Mouse (Mus musculus): ENCODE results near the gene Foxk2.
A peak's percentile ranks its signal among the peaks of the same experiment; 100 is the strongest.

Foxk2 gene

DNA sequence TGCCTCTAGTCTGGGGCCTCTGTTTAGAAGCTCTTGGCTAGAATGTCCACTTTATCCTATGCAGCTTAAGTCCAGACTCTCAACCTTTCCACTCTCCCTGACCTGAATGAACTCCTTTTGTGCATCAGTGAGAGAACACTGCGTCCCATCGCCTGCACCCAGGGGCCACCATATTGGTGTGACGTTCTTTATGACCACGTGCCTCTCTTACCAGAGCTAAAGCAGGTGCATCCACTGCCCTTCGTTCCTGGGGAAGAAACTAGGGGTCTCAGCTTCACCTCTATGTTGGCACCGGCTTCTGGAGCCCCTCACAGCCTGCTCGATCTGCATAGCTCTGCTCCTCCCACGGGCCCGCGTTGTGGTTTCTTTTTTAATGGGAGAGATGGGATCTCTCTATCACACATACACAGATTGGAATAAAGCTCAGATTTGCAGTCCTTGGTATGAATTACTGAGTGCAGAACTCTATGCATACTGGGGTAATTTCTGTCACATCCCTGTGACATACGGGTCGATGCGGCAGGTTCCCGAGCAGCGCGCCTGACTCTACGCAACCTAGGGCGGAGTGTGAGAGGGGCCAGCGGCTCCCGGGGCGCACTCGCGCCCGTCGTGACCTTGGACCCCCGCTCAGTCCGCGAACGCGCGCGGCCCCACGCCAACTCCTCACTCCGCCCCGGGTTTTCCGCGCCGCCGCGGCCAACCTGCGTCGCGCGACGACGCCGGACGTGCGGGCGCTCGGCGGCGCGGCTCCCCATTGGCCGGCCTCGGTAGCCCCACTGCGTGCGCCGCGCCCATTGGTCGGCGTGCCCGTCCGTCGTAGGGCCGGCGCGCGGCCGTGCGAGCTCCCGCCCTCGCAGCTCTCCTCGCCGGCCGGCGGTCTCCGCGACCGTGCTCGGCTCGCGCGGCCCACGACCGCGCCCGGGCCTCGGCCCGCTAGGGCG lies at the start of gene Foxk2:
Foxk2 (plus strand) TSS at position 831 of the 941 bp plus-strand sequence.
- peak; percentile 83 for DNase-seq (ENCODE audit: low read depth, low spot score)

DNA sequence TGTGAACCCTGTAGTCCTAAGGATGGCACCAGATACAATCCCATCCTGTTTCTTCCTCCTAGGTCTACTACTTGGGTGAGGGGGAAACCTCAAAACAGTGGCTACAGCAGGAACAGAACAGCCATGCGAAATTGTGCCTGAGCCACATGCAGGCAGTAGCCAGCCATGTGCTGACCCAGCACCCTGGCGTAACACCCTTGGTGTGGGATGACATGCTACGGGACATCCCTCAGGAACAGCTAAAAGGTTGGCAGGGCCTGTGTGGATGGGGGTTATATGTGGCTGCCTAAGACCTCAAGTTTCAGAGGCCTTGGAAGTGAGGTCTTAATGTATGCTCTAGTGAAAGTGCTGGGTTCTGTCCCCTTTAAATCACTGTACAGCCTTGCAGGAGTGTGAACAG lies 43.0 kb upstream of the Foxk2 start:
- no peak for DNase-seq (ENCODE audit: low read depth, low spot score)

DNA sequence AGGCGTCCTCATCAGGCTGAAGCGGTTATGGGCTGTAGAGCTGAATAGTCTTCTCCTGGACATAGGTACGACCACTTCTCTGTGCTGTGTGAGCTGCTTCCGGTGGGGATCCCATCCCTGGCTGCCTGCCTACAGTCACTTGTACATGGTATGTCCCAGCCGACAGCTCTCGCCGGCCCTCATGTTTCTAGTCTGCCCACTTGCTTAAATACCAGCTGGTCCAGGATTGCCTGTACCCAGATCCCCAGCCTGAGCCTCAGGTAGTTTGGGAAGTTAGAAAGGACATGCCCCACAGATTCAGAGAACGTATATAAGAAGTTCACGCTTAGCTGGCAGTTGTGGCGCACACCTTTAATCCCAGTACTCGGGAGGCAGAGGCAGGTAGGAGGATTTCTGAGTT lies 40.0 kb upstream of the Foxk2 start:
- DNase-seq (ENCODE audit: low read depth, low spot score): no peak

DNA sequence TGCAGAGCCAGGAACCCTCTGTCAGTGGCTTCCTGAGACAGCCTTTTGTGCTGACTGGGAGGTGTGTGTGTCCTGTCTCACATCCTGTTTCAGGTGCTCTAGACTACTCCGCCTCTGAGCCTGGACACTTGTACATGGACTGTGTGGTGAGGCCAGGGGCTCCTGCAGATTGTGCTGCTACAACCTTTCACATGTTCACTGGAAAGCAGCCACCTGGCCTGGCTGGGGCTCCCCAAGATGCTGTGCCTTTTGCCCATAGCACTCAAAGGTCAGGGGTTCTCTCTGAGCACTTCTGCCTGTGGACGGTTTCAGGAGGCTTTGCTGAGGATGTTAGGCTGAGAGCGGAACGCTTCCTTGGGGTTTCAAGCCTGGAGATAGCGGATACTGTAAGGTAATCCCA lies 39.0 kb upstream of the Foxk2 start:
- no peak for DNase-seq (ENCODE audit: low read depth, low spot score)

DNA sequence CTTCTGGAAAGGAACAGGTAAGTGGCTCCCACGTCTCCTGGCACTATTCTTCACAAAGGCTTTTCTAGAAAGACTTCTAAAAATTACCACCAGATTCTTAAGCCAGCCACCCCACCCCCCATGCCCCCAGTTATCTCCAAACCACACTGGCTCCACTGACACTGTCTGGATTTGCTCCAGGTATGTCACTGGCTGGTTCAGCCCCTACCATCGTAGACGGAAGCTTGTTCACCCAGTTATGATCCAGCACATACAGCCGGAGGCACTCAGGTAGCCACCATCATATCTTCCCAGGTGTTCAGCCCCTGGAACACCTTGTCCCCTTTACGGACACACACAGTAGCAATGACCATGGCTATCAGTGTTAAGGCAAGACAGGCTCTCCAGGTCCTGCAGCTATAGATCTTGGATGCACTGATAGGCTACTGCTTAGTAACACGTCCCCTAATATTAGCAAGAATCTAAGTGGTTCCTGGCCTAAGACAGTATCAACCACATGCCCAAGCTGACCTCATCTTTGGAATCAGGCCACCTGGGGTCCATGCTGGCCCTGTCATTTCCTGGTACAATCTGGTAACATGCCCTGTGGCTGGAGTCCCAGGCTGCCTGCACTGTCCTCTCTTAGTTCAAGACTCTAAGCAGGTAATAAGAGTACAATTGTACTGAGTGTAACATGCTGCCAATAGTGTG lies 38.3 kb upstream of the Foxk2 start:
- DNase-seq (ENCODE audit: low read depth, low spot score): no peak

DNA sequence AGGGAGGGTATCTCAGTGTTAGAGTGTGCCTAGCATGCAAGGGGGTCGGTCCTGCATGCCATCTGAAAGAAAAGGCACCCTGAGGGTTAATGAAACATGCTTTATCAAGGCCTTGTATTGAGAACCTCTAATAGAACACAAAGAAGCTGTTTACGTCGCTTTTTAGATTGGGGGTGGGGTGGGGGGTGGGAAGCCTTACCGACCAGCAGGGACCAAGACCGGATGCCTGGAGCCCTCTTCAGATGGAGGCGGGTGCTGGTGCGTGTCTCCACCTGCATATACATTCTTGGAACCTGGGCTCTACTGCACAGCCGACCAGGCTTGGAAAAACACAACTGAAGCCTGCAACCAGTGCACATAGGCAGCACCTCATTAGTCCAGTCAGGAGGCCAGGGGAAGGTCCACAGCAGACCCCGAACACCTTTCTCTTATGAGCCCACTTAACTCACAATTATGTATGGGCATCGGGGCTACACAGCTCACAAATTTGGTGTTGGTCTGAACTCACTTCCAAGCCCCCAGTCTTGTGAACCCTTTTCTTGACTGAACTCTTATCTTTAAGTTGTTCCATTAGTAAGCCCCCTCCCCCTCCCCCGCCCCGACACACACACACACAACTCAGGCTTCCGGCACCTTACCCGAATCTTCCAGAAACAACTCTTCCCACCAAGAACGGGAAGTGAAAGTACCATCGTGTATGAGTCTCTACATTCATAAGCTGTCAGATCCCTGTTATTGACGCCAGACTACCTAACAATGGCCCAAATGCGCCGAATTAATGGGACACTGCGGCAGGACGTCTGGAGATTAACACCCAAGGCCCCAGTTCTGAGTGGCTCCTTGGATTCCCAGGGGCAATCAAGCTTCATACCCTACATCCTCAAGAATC lies 31.4 kb upstream of the Foxk2 start:
- DNase-seq (ENCODE audit: low read depth, low spot score): no peak

DNA sequence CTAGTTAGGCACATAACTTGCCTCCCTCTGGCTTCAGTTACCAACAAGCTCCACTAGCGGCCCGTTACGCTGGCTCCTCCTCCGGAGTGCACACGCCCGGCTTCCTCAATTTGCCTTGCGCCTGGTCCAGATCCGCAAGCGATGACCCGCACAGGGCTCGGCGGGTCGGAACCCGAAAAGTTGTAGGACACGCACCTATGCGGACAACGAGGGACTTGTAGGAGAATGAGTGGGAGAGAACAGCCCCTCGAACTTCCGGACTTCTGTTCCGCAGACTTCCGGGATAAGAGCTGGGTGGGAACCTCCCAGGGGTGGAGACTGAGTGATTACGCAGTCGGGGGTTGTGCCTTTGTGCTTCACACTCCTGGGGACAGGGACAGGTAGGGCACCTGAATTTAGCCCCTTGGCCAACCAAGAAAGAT lies 30.8 kb upstream of the Foxk2 start, which contains the start of gene Cybc1:
Cybc1 (minus strand) TSS at position 305 of the 422 bp plus-strand sequence.
- DNase-seq (ENCODE audit: low read depth, low spot score): peak; percentile 60

DNA sequence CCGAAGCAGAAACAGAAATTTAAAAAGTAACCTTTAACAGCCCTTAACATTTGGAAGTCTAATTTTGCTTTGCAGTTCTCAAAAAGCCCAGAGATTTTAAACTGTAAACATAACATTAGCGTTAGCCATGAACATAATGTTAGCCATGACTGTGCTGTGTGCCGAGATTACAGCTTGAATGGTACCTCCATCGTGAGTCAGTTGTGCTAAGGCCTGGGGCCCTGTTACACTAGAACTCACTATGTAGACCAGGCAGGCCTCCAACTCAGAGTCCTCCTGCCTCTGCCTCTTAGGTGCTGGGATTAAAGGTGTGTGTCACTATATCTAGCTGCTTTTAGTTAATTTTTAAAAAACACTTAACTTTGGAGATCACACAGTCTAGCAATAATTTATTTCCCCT lies 28.6 kb upstream of the Foxk2 start:
- no peak for DNase-seq (ENCODE audit: low read depth, low spot score)

DNA sequence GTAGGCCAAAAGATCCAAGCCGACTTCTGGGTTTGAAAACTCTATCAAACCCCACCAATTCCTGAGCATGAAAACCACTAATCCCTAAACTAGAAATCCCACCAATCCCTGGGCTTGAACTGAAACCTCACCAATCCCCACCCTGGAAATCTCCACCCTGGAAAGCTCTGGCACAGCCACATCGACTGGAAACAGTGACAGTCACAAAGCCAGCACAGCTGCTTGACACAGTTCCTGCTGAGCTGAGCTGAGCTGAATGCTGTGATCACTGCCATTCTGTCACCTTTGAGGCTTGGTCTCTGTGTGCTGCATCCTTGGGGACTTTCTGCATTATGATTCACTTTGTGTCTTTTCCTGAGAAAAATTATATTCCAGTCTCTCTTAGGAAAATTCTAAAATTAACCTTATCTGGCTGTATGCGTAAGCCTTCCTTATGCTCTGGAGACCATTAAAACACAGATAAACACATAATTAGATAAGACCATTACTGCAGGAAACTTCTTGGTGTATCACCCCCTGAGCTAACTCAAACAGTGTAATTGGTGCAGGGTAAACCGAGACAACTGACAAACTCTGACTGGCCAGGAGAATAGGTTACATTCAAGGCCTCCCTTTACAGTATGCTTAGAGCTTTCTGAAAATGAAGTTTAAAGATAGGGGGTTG lies 28.0 kb upstream of the Foxk2 start:
- no peak for DNase-seq (ENCODE audit: low read depth, low spot score)

DNA sequence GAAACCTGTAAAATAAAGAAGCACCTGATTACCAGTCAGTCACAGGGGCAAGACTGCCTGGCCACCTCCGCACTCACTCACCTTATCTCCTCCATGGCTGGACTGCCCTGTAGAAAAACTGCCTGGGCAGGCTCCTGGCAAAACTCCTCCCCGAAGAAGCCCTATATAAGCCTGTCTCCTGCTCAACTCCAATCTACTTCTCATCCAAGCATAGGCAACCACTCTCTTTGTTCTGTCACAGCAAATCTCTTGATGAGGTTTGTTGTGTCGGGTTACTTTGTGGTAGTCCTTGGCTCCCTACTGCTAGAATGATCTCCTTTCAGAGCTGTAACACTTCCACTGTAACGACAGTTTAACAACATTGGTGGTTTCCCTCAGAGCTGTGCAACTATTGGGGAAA lies 27.1 kb upstream of the Foxk2 start:
- DNase-seq (ENCODE audit: low read depth, low spot score): no peak

DNA sequence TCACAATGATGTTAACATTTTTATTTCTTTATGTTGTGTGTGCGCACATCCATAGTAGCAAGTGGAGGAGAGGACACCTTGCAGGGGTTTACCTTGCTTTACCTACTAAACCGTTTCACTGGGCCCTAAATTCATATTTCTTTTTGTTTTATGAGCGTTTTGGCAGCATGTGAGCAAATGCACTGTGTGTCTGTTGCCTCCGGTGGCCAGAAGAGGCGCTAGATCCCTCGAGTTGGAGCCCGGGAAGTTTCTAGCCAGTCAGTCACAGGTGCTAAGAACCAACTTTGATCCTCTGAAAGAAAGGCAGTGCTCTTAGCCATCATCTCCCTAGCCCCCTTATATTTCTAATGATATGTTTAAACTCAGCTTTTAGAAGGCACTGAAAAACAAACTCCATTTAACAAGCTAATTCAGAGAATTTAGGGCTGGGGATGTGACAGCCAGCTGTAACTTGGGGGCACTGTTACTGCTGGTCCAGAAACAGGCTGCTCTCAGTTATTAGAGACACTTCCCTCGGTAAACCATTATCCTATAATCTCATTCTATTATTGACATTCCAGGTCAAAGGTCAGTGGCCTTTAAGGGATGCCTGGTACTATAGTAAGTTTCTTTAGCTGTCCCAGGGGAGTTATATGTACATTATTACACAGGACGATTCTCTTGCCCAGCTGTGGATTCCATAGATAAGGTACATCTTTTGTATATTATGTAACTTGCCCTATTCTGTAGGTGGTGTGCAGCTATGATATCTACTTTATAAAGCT lies 24.1 kb upstream of the Foxk2 start:
- DNase-seq (ENCODE audit: low read depth, low spot score): no peak

DNA sequence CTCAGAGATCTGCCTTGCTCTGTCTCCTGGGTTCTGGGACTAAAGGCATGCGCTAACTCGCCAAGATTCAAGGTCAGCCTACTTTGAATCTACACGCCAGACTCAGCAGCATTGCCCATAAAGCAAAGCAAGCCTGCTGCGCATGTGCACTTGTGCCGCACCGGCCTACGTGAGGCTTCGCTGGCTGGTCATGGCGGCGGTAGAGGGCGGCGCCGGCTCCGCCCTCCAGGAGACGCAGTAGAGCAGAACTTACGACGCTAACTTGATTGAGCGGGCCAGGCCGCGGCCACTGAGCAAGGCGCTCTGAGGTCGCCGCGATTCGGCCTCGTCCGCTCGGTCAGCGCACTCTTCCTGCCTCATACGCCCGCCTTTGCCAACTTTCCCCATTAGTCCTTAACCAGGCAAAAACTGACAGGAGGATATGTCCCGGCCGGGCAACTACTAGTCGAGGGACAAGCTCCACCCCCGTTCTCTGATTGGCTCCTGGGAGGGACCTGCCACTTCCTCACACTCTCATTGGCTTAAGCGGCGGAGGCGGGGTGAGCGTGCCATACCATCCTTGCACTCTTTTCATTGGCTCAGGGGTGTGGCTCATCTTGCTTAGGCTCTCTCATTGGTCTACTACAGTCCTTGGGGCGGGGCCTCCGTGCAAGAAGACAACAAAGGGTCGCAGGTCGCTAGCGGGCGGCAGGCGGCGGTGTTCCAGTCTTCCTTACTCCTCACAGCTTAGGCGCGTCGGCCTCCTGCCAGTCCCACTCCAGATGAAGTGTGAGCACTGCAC lies 23.0 kb upstream of the Foxk2 start, which contains the start of gene Narf:
Narf (plus strand) TSS at position 690 of the 781 bp plus-strand sequence.
- DNase-seq (ENCODE audit: low read depth, low spot score): peak; percentile 98

DNA sequence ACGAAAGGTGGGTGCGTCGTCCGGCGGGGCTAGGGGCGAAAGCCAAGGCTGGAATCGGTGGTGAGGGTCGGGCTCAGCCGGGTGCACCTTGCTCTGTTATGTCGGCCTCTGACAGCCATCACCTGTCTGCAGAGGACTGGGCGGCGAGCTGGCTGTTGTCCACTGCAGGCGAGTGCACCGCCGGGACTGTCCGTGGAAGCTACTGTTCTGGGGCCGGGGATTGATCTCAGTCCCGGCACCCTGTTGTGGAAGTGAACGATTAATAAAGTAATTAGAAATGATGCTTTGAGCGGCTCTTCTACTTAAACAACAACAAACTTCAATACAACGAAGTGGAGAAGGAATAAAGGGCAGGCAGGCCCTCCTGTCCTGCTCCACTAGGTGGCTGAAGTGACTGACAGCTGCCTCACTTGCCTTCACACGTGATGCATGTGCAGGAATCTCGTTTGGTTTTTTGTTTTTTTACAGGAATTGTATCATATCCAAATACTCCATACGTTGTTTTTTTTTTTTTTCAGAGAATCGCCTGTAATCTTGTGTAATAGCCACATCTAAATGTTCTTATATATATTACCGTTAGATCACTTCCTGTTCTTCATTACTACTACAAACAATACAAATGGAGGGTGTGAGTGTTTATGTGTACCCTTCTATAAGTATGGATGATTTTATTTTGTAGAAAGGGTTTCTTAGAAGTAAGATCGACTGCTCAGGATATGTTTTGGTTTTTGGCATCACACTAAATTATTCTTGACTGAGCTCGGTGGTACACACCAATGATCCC lies 22.3 kb upstream of the Foxk2 start:
- no peak for DNase-seq (ENCODE audit: low read depth, low spot score)

DNA sequence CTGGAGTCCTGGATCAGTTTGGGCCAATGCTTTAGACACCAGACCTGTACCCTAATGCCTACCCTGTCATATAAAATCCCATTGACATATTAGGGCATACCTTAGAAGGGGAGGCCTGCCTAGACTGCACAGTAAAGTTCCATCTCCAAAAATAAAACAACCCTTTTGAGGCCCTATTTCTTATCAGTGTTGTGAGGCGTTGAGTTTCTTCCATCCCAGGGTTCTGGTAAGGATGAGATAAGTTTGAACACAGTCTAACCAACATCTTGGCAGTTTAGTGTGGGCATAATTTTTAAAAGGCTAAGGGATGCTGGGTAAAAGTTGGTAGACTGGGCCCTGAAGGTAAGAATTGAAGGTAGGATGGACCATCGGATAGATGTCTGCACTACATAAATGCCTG lies 20.1 kb upstream of the Foxk2 start:
- DNase-seq (ENCODE audit: low read depth, low spot score): no peak

DNA sequence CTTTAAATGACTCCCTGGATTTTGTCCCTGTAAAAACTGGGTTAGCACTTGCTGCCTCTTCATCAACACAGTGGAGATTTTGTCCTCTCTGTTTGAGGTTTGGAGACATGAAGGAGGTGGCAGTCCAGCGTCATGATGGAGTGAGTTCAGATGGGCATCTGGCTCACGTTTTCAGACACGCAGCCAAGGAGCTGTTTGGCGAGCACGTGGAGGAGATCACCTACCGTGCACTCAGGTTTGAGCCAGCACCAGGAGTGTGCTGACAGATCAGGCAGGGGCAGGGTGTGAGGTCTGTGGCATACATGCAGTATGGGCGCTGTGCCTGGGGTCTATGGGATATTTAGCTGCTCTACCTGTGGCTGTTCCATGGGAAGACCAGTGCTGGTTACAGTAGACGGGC lies 9.6 kb upstream of the Foxk2 start:
- DNase-seq (ENCODE audit: low read depth, low spot score): no peak

DNA sequence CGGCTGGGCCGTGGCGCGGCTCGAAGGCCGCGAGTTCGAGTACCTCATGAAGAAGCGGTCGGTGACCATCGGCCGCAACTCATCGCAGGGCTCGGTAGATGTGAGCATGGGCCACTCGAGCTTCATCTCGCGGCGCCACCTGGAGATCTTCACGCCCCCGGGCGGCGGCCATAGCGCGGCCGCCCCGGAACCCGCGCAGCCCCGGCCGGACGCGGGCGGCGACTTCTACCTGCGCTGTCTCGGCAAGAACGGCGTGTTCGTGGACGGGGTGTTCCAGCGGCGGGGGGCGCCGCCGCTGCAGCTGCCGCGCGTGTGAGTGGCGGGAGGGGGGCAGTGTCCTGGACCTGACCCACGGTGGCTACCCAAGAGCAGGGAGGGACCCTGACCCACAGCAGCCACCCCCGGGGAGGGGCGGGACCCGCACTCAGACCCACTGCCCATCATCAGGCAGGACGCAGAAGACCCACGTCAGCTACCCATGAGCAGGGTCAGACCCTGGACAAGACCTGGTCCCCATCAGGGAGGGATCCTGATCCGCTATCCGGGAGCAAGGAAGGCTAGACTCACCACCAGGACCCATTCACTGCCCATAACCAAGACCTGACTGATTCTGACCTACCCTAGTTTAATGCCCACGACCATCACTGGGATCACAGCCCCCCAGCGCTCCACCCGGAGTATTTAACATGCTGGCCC lies 569 bp downstream of the Foxk2 start:
- DNase-seq (ENCODE audit: low read depth, low spot score): no peak

DNA sequence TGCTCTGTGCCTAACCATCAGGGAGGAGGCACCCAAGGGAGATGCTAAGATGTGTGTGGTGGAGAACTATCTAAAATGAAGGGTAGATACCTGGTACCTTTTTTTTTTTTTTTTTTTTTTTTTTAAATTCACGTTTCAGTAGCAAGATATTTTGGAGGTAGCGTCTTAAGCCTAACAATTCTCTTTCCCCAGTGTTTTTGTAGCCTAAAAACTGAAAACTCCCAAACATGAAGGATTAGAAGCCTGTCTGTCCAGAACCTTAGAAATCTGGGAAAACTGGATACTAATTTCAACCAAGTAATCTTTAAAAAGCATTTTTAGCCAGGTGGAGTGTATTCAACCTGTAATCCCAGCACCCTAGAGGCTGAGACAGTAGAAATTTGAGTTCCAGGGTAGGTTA lies 1.3 kb downstream of the Foxk2 start:
- no peak for DNase-seq (ENCODE audit: low read depth, low spot score)

DNA sequence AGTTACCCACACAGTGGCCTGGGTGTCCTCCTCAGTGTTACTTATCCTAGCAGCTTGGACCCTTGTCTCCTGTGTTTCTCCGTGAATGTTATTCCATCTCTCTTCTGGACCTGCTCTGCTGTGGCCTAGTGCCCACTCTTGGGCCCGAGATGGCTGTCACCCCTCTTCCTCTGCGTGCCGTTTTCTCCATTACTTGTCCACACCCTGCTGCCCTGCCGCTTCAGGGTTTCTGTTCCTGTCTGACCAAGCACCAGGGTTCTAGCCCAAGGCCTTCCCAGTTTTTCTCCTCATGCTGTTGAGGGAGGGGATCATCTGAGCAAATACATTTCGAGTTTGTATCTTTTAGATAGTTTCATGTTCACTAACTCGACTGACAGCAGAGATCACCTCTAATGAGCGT lies 17.7 kb downstream of the Foxk2 start:
- DNase-seq (ENCODE audit: low read depth, low spot score): no peak

Measured in embryo, embryonic 11.5 days (tissue).